Mouse (Mus musculus) thymus, postnatal 14 days (tissue): Measurements from ENCODE around the gene Zfp54.
A peak's percentile ranks its signal among the peaks of the same experiment; 100 is the strongest.
"Not testable (repeated sequence)": the region's sequence is repeated elsewhere in the genome, so short reads cannot be mapped to it uniquely, and the experiment has no call there.

Source experiments
- DNase-seq: peaks from one replicate; pipeline ENCODE4 v3.0.0; 2021

The Zfp54 gene

DNA sequence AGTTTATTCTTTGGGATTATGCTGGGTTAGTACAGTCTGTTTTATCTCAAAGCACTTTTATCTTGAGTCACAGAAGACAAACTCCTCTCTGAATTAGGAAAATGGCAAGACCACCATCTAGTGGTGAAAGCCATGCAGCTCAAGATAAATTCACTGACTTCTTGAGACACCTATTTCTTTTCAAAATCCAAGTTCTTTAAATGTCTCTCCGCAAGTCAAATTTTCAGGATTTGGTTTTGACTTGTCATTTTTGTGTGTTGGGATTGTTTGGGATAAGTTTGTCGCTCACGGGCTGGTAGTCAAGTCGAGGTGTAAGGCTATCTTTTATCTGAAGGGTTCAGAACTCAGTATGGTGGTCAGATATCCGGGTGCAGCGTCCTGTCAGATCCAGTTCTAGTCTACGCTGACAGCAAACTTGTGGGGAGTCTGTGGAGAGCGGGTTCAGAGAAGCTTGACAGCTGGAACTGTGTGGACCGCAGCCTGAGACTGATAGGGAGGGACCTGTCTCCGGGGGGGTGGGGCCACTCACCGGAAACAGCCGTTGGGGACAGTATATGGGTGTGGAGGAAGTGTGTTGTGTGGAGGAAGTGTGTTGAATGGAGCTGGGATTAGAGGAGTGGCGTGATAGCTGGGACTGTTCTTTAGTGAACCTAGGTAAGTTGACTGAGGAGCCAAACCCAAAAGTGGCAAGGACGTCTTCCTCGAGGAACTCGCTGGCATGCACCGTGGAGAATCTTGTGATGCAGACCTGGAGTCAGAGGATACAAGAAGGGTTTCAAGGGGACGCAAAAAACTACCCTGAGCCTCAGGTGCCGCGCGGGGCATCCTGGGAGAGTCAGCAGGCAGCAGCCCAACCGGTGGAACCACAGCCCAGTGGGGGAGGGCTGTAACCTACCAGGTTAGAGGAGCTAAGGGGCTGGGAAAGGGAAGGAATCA, at the start of gene Zfp54:
Gene Zfp54, plus strand, starts transcription at position 564 of the 936 bp plus-strand sequence.
- DNase-seq = peak; percentile 87

DNA sequence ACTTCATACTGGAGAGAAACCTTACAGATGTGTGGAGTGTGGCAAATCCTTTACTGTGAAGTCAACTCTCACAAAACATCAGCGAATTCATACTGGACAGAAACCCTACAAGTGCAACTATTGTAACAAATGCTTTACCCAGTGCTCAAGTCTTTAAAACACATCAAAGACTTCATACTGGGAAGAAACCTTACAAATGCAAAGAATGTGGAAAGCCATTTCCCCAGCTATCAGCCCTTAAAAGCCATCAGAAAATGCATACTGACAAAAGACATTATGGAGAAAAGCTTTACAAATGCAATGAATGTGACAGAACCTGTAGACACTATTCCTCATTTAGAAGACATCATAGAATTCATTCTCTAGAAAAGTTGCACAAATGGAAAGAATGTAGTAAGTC, 47.7 kb upstream of the Zfp54 start:
- no peak for DNase-seq

DNA sequence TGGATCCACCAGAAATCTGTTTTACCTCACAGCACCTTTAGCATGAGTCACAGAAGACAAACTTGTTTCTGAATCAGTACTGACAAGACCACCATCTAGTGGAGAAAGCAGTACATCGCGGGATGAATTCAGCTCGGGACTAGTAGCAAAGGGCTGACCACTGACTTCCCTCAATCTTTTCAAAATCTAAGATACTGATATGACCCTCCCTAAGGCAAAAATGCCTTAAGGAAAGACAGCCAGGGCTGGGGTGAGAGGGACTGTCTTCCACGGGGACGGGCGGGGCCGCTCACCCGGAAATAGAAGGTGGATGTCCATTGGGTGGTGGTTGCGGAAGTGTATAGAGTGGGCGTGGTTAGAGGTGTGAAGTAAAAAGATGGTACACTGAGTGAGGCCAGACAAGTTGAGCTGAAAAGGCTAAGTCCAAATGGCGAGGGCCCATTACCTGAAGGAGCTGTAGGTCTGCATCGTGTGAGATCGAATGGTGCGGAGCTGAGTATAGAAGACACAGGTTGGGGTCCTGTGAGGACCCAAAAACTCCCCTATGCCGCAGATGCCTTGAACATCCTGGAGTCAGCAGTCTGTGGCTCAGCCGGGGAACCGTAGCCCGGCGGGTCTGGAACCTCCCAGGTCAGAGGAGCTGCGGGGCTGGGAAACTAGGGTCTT, 39.5 kb upstream of the Zfp54 start, which contains the start of gene Zfp677:
Gene Zfp677, plus strand, starts transcription at position 358 of the 666 bp plus-strand sequence.
- peak; percentile 82 for DNase-seq

DNA sequence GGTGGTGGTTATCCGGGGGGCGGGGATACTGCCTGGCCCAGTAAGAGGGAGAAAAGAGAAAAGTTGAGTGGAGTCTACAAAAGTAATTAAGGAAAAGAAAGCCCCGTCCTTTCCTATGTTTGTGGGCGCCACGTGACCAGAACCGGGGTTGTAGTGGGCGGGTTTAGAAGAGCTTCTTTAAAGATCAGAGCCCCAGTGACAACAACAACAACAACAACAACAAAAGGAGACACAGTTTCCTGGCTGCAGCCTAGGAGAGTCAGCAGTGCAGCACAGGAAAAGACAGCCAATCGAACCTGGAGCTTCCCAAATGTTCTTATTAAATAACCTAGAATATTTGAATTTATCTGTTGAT, 39.0 kb upstream of the Zfp54 start:
- no peak for DNase-seq

- not testable (repeated sequence) for DNase-seq
Observed at GRCm38 (mm10) chr17:21438806-21439400, 15.9 kb downstream of the Zfp54 start.

DNA sequence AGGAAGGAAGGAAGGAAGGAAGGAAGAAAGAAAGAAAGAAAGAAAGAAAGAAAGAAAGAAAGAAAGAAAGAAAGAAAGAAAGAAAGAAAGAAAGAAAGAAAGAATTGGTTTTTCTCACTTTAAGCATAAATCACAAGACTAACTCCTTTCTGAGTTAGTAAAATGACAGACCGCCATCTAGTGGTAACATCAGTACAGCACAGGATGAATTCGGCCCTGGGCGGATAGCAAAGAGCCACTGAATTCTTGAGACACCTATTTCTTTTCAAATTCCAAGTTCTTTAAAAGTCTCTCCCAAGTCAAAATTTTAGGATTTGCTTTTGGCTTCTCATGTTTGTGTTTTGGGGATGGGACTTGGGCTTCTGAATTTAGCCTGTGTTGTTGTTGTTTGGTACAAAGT, 26.6 kb downstream of the Zfp54 start:
- peak; percentile 82 for DNase-seq

DNA sequence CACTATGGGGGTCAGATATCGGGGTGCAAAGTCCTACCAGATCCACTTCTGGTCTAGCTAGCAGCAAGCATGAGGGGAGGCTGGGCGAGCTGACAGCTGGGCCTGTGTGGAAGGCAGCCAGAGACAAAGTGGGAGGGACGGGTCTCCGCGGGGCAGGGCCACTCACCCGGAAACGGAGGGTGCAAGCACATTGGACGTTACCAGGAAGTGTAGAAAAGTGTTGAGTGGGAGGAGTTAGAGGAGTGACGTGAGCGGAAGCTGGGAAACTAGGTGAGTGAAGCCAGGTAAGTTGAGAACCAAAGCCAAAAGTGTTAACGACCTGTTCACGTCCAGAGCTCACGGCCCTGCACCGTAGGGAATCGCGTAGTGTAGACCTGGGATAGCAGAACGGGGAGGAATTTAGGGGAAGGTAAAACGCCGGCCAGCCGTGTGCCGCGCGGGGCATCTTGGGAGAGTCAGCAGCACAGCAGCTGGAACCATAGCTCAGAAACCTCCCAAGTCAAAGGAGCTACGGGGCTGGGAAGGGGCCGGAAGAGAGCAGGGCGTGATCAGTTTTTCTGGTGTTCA, 27.2 kb downstream of the Zfp54 start, which contains the start of gene Zfp51:
Gene Zfp51, plus strand, starts transcription at position 237 of the 567 bp plus-strand sequence.
- peak; percentile 94 for DNase-seq

DNA sequence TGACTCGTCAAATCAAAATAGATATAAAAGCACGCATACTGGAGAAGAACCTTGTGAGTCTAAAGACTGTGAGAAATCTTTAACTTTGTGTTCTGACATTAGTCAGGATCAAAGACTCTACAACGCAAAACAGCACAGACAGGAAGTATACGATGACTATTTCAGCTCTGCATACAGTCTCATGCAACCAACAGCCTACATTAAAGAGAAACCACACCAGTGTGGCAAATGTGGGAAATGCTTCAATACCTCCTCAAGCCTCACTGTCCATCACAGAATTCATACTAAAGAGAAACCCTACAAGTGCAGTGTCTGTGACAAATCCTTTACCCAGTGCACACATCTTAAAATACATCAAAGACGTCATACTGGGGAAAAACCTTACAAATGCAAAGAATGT, 40.5 kb downstream of the Zfp54 start:
- DNase-seq = no peak

DNA sequence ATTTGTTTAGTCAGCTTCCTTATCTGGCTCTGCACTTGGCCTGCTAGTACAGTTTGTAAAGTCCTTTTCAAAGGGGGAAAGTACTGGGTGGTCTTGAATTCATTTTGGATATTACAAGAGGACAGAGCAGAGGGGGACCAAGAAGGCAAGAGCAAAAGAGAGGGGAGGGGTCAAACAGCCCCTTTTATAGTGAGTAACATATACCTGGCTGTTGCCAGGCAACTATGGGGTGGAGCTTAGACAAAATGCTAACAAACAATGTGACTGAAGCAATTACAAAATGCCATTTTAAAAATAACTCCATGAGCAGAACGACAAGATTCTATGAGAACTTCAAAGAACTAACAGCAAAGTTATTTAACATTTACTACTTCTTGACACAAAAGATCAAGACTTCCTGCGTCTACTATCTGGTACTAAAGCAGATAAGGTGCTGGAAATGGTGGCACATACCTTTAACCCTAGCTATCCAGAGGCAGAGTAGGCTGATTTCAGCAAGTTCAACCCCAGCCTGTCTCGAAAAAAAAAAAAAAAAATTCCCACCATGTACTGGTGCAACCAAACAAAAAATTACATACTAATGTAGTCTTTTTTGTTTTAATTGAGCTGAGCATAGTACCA, 49.1 kb downstream of the Zfp54 start:
- DNase-seq = no peak

- DNase-seq = no peak
Observed at GRCm38 (mm10) chr17:21472653-21473307, 49.8 kb downstream of the Zfp54 start.

DNA sequence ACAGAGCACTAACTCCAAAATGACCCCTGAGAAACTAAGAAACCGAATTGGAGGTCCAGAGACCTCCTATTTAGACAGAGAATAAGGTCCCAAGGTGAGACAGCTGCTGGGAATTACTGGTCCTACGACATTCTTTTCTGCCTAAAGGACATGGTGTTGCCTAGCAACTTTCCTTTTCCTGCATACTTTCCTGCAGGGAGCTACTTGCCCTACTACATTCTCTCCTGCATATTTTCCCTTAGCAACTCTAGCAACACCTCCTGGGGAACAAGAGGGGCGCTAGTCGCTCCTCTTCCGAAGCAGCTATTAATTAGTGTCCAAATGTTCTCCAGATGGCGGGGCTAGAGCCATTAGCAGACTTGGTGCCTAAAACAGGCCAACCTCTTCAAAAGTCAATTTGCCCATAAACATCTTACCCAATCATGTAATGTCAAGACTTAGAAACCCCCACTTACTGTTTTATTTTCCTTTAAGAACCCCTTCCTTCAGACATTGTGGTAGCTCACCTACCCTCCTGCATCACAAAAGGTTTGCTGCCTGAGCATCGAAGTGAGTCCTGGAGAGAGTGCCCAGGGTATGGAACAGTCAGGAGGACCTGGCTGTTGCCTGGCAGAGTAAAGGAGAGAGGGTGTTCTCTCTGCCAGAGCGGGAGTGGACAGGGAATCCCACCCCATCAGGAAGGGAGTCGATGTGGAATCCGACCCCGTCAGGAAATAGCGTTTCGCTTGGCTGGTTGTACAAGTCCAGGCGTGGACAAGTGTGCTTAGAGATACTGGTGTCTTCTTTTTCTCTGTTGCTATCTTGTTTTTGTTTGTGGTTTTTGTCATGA, 50.5 kb downstream of the Zfp54 start:
- no peak for DNase-seq

DNA sequence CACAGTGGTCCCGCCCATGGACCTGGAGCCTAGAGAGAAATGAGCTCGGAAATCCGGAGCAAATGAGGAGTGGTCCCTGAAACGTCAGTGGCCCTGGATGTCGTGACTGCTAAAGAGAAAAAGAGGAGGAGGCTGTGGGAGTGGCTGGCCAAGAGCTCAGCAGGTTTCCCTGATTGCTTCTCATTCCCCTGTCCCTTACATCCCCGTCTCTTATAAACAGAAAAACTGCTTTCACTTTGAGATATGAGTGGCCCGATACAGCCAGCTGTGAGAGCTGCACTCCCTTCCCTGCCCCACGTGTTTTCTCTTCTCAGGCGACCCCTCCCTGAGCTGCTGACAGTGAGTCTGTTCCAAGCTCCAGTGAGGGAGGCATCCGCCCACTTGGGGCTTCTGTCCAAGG, 51.7 kb downstream of the Zfp54 start:
- peak; percentile 30 for DNase-seq

- DNase-seq = not testable (repeated sequence)
Observed at GRCm38 (mm10) chr17:21475290-21475689, 52.3 kb downstream of the Zfp54 start.

DNA sequence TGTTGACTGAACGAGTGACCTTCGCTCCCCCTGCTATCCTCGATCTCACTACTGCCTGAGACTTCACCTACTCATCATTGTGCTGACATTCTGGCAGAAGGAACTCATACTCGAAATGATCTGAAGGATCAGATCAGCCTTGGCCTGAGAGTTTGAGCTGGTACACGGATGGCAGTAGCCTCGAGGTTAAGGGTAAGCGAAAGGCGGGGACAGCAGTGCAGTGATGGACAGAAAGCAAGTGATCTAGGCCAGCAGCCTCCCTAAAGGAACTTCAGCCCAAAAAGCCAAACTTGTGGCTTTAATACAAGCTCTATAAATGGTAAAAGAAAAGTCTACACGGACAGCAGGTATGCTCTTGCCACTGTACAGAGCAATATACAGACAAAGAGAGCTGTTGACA, 53.3 kb downstream of the Zfp54 start:
- DNase-seq = not testable (repeated sequence)

- not testable (repeated sequence) for DNase-seq
Observed at GRCm38 (mm10) chr17:21478103-21478777, 55.2 kb downstream of the Zfp54 start.
